Mouse (Mus musculus) thymus, postnatal 4 days (tissue): Measurements from ENCODE around the gene Synpo2.
A peak's percentile ranks its signal among the peaks of the same experiment; 100 is the strongest.
"Not testable (repeated sequence)": the region's sequence is repeated elsewhere in the genome, so short reads cannot be mapped to it uniquely, and the experiment has no call there.

Experiments
- DNase-seq: peaks from one replicate; pipeline ENCODE4 v3.0.0; 2021

Synpo2 gene

GRCm38 (mm10) chr3:123128091-123128490 lies 107.9 kb downstream of the Synpo2 start:
- no peak for DNase-seq

- not testable (repeated sequence) for DNase-seq
These were observed 109.2 kb downstream of the Synpo2 start for GRCm38 (mm10) chr3:123126741-123127140.

- no peak for DNase-seq
These were observed 112.1 kb downstream of the Synpo2 start for GRCm38 (mm10) chr3:123123817-123124216.

GRCm38 (mm10) chr3:123122151-123123030 lies 113.6 kb downstream of the Synpo2 start:
- no peak for DNase-seq

- no peak for DNase-seq
These were observed 119.0 kb downstream of the Synpo2 start for GRCm38 (mm10) chr3:123116903-123117302.

- DNase-seq: peak; percentile 36
These were observed 120.0 kb downstream of the Synpo2 start for GRCm38 (mm10) chr3:123115770-123116527.

GRCm38 (mm10) chr3:123114001-123114635 lies 121.8 kb downstream of the Synpo2 start:
- DNase-seq: no peak

- no peak for DNase-seq
These were observed 123.2 kb downstream of the Synpo2 start for GRCm38 (mm10) chr3:123112781-123113180.

- no peak for DNase-seq
These were observed 124.8 kb downstream of the Synpo2 start for GRCm38 (mm10) chr3:123111071-123111711.

- DNase-seq: no peak
These were observed 128.0 kb downstream of the Synpo2 start for GRCm38 (mm10) chr3:123107830-123108549.

- DNase-seq: no peak
These were observed 131.6 kb downstream of the Synpo2 start for GRCm38 (mm10) chr3:123104325-123104724.

GRCm38 (mm10) chr3:123103151-123103860 lies 132.6 kb downstream of the Synpo2 start:
- DNase-seq: peak; percentile 76

- DNase-seq: no peak
These were observed 134.2 kb downstream of the Synpo2 start for GRCm38 (mm10) chr3:123101761-123102160.

GRCm38 (mm10) chr3:123095111-123095510 lies 140.8 kb downstream of the Synpo2 start:
- DNase-seq: no peak

- DNase-seq: no peak
These were observed 142.1 kb downstream of the Synpo2 start for GRCm38 (mm10) chr3:123093640-123094361.

- no peak for DNase-seq
These were observed 142.9 kb downstream of the Synpo2 start for GRCm38 (mm10) chr3:123092913-123093639.

GRCm38 (mm10) chr3:123092442-123092841 lies 143.5 kb downstream of the Synpo2 start:
- DNase-seq: peak; percentile 30

- DNase-seq: no peak
These were observed 146.5 kb downstream of the Synpo2 start for GRCm38 (mm10) chr3:123089297-123090020.

- no peak for DNase-seq
These were observed 147.7 kb downstream of the Synpo2 start for GRCm38 (mm10) chr3:123088284-123088683.
